Mouse (Mus musculus) thymus, adult 18-20 months (tissue): ENCODE measurements at regions not wholly inside any gene's neighbourhood (a gene's known extent, or its start where the extent isn't known, plus 50 kb on each side); places are given as distances from the start of the nearest gene placed in this dataset.
A peak's percentile ranks its signal among the peaks of the same experiment; 100 is the strongest.

Source experiments
- DNase-seq, 2 experiments: peaks; one replicate each; pipeline ENCODE4 v3.0.0; 2022; ENCODE audit warnings: mixed read lengths in 2 of 2

DNA sequence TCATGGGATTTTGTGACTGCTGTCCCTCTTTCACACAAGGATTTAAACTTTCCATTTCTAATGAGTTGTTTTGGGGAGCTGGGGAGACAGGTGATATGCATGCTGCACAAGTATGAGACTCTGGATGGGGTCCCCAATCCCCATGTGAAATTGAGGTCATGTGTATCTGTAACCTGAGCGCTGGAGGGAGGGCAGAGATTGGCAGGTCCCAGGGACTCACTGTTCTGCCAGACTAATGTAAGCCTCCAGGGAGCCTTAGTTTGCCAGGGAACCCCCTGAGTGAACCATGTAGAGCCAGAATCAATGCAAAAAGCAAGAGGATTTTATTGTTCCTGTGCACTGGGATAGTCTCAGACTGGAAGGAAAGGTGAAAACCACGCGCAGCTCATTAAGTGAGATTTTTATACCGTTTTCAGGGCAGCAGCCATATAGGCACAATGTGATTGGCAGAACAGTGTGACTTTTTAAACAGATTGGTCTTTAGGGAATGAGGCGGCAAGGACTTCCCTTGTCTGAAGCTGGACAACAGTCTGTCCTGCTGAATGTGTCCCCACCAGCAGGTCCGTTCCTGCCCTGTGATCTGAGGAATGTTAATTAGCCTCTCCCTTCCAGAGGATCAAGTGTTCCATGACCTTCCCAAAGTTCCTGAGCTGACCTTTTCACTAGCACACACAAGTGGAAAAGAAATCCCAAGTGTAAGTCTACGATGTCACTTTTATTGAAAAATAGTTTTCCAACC, 59.9 kb upstream of the Oxgr1 start:
- no peak for DNase-seq

DNA sequence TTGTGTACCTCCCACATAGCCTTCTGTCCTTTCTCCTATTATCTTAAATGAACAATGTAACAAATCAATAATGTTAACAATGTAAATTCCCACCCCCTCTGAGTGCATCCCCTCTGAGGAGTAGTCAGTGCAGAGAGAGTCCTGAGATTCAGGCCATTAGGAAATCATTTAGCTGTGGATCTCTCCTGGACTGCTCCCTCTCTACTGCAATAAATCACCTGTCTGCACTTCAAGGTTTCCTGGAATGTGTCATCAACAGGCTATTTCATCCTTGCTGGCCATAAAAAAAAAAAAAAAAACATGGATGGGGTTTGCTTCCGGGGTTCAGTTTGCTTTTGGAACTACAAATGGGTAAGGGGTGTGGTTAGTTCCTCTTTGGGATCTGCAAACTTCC, 60.5 kb upstream of the Oxgr1 start:
- DNase-seq = no peak

DNA sequence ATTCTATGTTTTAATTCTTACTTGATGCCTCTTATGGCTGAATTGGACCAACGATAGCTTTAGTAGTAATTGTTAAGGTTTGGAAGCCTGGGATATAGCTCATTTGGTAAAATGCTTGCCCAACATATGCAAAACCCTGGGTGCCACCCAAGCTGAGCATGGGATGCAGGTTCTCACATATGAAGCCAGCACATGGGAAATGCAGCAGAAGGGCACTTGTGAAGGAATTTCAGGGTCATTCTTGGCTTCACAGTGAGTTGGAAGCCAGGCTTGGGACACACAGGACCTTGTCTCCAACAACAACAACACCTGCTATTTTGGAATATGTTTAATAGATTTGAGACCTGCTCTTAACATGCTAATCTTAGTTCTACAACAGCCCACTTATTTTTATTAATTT, 67.6 kb upstream of the Oxgr1 start:
- DNase-seq = no peak

DNA sequence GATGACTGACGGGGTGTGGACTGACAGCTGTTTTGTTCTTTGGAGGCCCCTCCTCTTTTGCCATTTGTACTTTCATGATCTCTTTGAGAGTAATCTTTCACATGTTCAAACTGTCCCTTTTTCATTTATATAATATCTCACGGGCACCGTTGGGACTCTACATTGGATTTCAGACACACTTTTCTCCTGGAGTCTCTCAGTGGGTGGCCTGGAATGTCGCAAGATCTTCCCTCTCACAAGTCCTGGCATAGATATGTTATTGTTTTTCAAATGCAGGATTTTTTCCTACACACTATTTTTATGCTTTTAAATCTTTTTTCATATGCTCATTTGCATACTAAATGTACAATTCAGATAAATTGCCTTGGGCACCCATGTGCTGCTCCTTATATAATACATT, 71.1 kb upstream of the Oxgr1 start:
- no peak for DNase-seq

DNA sequence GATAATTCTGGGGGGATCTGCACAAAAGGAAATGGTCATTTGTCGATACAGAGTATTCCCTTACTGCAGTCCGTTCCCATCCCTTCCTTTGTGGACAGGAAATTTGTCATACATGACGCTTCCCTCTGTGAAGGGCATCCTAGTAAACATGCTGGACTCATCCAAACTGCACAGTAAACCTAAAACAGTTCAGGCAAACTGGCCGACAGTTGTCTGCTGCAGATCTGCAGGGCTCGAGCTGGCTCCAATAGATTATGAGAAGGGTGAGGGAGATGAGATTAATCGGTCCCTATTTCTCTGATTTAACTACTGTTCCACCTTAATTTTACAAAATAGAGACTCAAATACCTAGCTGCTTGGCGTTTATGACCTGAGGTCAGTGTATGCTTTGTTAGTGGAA, 76.3 kb upstream of the Oxgr1 start:
- DNase-seq = no peak

DNA sequence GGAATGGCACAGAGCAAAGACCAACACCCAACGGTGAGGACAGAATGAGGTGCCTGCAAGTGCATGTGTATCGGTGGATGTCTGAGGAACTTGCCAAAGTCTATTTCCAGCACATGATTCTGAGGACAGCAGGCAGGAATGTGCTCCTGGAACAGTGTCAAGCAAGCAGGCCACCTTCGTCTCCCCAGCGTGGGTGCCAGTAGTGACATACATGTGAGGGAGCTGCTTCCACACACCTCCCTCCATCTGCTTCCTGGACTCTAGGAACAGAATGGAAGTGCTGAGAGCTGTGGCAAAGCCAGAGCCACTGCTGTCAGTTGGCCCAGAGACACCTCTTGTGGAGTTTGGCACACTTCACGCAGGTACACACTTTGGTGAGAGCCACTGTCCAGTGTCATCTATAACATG, 76.9 kb upstream of the Oxgr1 start:
- no peak for DNase-seq

DNA sequence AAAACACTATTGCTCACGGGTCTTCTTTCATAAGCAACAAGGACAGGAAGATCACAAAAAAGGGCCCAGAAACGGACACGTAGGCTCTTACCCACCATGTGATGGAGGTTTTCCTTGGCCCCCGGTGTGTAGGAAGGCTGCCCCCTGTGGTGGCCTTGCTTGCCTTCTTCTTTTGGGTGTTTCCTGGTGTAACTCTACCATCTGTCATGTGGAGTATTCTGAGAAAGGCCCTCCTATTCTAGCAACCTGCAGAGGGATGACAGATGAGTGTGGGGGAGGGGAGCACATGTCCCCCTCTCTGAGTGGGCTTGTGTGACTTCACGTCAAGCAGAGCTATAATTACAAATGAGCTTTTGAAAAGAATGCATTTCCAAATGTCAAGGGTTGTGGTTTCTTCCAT, 77.3 kb upstream of the Oxgr1 start:
- DNase-seq = no peak

DNA sequence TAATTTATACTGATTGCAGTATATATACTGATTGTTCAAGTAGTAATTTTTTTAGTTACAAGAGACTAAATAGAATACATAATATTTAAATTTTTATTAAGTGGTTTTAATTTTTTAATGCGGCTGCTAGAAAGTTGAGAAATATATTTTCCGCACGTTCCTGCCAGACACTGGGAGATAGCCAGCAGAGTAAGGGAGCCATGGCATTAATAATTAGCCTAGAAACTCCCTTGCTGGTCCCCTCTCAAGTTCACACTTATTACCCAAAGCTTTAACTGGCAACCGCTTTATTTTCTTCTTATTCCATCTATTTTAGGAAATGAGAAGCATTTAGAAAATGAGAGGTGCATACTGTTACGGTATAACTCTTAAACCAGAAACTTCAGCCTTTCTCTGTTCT, 78.0 kb upstream of the Oxgr1 start:
- DNase-seq = no peak

DNA sequence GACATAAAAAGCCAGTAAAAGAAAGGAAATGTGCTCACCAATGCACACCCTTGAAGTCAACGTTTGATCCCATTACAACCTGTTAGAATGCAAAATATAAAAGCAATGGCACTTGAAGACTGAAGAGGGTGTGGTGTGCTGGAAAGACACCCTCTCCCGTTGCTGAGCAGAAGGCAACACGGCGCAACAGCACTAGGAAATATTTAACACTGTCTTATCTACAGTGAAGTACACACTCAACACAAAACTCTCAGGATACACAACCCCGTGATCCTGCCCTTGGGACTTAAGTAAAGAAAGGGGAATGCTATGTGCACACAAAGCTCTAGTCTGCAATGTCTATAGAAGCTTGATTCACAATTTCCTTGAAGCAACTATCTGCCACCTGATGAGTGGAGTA, 83.1 kb upstream of the Oxgr1 start:
- DNase-seq = no peak

DNA sequence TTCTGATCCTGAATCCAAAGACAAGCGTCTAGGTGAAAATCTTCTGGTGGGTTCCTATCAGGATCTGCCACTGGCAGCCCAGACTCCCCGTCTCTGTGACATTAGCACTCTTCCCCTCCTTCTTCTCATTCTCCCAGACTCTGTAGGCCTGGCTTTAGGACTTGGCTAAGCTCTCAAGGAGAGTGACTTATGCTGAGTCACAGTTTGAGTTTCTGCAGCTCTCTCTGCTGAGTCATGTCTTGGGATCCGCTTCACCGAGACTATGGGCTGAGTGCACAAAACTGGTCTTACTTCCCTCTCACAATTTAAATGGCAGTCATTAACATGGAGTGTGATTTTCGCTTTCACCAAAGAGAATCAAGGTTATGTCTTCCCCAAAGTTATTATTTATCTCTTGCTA, 85.2 kb upstream of the Oxgr1 start:
- no peak for DNase-seq

DNA sequence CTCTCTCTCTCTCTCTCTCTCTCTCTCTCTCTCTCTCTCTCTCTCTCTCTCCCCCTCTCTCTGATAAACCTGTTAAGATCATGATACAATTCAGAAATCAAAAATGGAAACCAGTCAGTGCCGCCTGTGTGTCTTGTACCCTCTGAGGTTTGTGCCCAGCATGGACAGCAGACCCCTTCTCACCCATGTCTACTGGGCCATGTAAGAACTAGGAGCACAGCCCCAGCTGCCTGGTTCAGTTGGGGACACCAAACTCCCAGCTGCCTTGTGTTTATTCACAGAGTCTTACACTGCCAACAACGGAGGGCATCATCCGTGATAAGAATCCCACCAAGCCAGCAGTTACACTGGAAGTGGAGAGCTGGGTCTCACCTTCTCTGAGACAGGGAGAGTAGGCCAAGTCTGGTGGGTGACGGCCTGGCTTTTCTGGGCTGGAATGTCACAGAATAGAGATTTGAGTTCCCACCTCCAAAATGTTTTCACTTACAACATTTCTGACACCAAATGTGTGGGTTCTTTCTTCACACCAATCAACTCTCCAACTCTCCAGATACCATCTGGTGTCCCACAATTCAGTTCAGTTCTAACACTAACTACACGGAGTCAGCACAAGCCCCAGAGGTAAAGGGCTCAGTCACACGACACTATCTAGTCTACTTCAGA, 92.2 kb upstream of the Oxgr1 start:
- no peak for DNase-seq

DNA sequence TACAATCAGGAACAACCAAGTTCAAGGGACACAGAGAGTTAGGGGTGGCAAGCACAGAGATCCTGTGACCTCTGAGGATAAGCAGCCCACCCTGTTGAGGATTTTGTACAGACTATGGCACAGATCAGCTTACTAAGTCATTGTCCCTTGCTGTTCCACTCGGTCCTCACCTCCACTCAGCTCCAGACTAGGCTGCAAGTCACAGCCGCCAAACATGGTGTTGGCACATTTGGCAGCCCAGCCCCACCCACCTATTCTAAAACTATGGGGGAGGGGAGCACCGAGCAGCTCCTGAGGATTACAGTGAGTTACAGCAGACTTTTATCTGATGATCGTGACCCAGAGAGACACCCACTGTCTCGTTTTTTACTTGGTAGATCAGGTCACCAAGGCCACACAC, 93.0 kb upstream of the Oxgr1 start:
- DNase-seq = no peak

DNA sequence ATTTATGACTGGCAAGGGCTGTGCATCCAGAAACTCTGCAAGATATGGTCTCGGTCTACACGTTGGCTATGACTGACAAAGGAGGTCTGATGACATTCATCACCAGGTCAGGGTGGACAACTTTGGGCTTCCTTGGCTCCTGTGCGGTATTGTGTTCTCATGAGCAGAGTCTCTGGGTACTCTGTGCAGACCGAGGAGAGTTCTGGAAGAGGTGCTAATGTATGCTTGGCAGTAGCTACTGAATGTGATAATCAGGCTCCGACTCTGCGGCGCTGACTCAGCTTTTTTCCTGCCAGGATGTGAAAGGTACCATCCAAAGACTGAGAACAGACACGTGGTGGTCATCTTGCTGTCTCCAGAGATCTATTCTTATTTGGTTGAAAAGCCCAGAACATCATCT, 94.5 kb upstream of the Oxgr1 start:
- no peak for DNase-seq

DNA sequence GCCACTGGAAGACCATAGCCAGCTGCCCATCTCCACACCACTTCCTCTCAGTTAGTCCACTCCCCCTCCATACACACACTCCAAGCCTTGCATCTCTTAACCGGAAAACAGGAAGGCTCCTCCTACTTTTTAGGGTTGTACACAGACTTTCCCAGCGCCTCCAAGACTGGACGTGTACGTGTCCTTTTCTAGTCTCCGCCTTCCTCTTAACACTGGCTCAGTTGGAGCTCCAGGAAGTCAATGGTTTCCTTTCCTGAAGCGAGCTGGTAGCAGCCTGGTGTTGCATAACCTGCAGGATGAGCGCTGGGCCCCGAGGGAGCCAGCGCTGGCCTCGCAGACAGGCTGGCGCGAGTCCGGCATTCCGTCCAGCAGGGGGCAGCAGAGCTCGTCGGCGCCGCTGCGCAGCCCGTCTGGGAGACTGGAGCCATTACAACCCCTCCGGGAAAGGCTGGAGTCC, 95.5 kb upstream of the Oxgr1 start:
- DNase-seq = peak; percentile 47 to 56

DNA sequence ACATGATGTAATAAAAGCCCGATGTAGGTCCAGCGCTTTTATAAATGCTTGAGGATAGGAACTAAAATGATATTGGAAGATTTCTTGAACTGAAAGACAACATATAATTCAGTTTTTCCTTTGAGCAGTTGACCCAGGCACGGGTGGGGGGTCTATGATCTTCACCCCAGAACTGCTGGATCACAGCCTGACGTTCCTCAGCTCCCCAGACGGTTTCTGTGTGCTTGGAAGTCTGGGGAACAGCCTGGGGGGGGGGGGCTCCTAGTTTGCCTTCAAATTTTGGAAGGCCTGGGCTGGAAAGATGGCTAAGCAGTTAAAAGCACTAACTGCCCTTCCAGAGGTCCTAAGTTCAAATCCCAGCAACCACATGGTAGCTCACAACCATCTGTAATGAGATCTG, 96.3 kb upstream of the Oxgr1 start:
- DNase-seq = no peak

DNA sequence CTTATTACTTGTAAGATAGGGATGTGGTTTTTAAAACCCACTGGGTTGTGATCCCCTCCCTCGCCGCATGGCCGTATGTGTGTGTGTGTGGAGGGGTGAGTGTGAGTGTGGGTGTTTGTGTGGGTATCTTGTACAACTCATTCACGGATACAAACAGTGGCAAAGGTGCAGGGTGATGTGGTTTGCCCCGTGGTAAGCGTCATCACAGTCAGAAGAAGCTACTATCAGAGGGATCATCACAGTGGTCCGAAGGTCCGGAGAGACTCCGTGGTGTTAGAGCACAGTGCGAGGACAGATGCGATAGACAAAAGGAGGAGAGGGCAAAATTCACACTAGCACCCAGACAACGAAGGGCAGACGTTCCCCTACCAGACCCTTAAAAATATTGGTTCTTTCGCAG, 97.0 kb upstream of the Oxgr1 start:
- no peak for DNase-seq

DNA sequence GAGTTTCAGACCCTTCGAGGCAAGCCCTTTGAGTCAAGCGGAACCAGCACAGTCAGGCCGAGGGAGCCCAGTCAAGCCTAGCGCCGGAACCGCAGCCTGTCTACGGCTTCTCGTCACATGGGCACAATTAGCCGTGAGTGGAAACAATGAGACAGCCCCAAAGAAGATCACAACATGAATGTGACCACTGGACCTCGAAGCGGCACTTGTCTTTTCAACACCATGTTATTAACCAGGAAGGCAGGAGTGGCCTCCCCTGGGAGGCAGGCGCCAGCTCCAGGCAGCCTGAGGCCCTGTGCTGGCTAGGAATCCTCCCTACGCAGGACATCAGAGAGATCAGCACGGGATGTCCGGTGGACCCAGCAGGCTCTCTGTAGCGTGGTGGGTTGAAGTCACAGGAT, 97.4 kb upstream of the Oxgr1 start:
- no peak for DNase-seq

DNA sequence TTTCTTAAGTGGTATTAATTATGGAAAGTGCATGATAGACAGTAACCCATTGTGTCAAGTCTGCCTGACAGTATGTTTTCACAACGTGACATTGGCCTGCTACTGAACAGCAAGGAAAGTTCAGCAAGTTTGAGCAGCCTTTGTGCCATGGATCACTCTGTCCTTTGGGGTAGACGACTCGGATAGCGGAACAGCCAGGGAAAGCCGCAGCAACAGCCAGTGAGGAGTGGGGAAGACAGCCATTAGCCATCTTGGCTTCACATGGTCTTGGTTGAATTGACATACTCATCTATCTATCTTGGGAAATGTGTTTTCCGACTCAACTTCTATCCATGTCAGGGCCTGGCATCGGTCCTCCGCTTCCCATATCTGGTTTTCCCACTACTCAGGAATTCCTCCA, 98.0 kb upstream of the Oxgr1 start:
- no peak for DNase-seq

DNA sequence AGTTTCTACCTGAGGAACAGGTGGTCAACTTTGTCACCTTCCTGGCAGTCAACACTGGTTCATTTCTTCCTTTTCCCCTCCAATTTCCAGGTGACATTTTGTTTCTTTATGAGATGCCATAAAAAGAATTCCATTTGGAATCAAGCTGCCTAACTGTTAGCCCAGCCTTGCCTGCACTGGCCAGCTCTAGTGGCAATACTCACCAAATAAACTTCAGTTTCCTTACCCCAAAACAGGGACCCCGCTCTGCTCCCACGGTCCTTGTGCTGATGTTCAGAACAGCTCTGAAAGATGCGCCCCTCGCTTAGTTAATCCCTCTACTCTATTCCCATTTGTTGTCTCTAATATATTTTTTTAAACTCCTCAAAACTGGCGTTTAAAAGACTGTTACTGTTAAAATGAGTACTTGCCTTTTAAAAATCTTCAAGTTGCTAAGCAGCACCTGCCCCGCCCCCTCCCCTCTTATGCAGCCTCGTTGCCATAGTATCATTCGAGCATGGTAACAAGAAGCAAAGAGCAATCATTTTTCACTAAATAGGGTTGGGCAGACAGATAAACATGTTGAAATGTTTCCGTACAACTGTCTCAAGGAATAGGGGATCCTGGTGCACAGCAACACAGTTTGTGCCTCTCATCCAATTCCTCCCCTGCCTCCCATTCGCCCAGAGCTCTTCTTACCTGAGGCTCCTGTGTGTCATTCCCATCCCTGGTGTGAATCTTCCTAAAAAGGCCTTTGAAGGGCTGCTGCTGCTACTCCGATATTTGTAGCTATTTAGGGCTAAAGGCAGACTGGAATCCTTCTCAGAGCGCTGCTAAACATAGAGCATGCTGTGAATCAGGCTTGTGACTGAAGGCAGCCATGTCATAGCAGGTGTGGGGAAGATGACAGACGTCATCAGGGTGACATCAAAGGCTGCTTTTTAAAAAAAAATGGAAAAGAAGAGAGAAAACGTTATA, 98.8 kb upstream of the Oxgr1 start:
- no peak for DNase-seq

DNA sequence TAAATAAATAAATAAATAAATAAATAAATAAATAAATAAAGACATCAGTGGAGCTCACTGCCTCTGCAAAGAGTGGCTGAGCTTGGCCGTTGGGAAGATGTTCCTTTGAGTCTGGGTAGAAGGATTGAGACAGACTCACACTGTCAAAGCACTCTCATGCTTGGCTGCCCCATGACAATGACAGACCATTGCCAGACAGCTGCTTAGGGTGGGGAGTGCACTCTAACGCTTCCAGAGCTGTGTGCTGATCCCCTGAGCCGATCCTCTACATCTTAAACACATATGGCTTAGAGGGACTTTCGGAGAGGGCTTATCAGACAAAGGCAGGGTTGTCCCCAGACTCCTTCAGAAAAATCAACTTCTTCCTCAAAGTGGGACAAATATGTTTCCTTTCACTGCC, 100.0 kb upstream of the Oxgr1 start:
- DNase-seq = no peak

DNA sequence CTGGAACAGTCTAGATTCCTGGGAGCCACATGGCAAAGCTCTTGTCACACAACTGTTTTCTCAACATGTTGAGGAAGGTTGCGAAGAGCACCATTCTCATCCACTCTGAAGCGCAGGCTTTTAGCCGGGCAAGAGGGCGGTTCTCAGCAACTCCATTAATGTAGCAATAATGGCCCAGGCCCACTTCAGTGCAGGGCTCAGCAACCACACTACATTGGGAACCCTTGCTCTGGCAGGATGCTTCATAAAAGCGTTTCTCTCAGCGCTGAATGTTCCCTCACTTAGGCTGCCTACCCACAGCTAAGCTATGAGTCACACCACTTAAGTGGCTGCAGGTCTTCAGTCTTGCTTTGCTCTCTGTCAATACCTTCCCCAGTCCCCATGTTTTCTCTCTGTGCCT, 102.2 kb upstream of the Oxgr1 start:
- DNase-seq = no peak

DNA sequence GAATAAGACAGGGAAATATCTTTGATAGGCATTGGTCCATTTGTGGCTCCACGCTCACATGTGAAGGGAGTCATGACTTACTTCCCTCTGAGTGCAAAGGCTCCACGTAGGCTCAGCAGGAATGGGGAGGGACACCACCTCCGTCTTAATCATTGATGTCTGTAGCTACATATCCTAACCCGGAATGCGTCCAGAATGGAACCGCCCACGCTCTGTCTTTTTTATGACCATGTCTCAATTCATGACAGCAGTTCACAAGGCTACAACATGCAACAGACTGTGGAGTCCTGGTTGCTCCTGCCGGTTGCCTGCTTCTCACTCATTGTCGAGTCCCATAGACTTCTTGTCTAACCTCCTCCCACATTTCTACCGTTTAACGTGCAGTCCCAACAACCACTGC, 104.1 kb upstream of the Oxgr1 start:
- no peak for DNase-seq

DNA sequence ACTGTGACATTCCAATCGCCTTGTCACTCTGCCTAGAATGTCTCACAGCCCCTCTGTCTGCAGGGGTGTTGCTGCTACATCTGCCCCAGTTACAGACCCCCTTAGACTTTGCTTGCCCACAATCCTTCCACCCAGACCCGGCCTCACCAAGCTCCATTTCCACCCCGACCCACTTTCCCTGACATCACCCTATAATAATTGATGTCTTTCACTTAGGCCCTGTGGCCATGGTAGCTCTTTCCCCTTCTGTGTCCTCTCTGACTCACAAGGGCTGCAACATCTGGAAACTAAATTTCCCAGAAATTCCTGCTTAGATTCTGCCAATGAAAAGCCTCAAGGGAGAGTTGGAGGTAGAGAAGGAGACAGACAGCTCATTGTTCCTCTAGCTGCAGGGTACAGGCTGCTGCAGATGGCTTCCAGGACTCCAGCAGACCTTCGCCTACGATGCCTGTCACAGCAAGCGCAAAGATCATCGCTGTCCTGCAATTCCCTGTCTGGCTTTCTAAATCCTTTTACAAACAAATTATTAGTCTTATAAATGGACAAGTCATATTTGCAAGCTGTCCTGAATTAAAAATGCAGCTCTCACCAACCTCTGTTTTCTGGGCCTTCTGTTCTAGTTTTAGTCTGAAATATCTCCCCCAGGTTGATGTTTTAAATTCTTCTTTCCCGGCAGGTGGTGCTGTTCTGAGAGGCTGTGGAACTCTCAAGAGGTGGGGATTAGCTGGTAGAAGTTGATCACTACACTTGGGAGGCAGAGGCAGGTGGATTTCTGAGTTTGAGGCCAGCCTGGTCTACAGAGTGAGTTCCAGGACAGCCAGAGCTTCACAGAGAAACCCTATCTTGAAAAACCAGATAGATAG, 104.9 kb upstream of the Oxgr1 start:
- DNase-seq = no peak
